Mouse (Mus musculus): ENCODE data around the gene Olfr455.

Olfr455 gene

DNA sequence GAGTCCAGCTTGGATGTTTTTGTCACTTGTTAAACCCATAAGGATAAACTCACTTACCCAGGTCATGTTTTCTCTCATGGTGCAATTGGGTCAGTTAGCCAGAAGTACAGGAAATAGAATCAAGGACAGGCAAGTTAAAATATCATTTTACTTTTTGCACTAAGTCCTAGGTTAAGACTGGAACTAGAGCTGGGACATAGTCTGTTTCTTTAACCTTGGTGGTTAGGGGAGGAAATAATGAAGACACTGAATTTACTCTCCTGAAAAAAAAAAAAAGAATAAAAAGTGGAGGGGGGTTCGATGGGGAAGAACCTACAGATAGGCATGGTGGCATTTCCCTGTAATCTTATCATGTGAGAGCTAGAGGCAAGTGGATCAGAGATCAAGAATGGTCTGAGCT, 60.3 kb downstream of the Olfr455 start, which contains the start of gene Olfr456:
TSS of gene Olfr456 (minus strand) at position 101 of the 400 bp plus-strand sequence.
- no peak for DNase-seq (ENCODE audit: low read depth)

Data from c-Kit-positive CD71-negative TER-119-negative erythroid progenitor cells, embryonic 14.5 days (primary cell).